Mouse (Mus musculus): ENCODE measurements around the gene Map4k5.

DNA sequence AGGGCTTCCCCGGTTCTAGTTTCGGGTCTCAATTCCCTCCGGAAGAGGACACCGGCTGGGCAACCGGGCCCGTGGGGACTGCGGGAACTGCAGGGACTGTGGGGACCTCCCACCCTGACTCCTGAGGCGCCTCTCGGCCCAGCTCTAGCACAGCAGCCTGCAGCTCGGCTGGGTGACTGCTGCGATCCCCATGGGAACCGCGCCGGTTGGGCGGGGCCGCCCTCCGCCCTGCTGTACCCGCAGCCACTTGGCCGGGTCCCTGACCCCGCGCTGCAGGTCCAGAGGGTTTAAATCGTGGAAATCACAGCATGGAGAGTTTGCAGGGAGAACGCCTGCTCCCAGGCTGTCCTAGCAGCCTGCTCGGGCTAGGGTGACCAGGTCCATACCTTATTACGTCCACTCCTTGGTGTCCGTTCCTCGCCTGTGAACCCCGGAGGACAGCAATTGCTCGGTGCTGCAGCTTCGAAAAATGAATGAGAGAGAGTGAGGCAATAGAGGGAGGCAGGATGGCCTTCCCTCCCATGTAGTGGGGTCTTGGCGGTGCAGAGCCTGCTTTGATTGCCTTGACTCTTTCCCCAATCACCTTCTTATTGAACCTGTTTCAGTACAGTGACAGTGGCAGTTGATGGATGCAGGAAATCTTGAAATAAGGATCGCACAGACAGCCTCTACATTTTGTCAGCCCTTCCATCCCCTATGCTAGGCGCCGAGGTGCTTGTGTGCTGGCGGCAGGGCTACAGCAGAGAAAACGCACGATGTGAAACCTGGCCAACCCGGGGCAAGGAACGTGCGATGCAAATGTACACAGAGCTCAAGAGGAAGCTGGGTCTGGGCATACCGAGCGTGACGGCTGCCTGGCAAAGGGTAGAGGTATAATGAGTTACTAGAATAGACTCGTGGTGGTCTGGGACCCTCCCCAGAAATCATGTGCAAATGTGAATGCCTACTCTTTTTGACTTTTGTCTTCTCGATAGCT is 102.2 kb downstream of the Map4k5 start, which contains the start of gene Cdkl1:
- TF ChIP-seq CTCF (IDR thresholded peaks at IDR 0.05; ENCODE audit: insufficient read depth, low read depth, low read length) = no peak
- no peak for TF ChIP-seq POLR2A (IDR thresholded peaks at IDR 0.05; ENCODE audit: insufficient read depth, low read depth, low read length)
